Mouse (Mus musculus): ENCODE data around the gene Cmtr1.
"Not testable (repeated sequence)": the region's sequence is repeated elsewhere in the genome, so short reads cannot be mapped to it uniquely, and the experiment has no call there.

The Cmtr1 gene

GRCm38 (mm10) chr17:29706981-29707545 lies 46.7 kb downstream of the Cmtr1 start:
- DNase-seq = no peak

- no peak for DNase-seq
These were observed 48.4 kb downstream of the Cmtr1 start for GRCm38 (mm10) chr17:29708783-29709182.

- no peak for DNase-seq
These were observed 50.2 kb downstream of the Cmtr1 start for GRCm38 (mm10) chr17:29710562-29711044.

DNA sequence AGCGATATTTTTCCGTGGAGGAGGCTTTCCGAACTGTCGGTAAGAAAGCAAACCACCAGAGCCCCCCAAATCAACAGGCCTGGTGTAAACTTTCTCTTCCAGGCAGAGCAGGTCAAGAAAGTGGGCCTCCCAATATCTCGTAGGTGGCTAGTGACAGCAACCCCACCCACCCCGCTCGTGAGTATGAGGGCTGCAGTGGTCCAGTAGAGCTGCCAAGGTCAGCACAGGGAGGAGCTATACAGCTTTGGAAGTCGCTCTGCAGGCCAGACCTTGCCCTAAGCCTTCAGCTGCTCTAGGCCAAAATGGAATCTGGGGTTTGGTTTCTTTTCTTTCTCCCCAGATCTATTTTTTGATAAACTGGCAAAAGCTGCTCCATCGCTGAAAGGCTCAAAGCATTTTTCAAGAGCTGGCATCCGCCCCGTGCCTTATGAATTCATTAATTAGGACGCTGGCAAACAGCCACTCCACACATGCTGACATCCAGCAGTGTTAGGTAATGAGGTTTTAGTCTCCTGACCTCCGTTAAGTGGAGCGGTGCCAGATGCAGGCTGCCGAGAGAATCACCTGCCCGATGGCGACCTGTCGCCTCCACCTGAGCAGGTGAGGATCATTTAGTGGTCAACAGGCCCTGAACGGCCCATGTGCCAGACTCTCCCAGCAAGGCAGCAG lies 50.8 kb downstream of the Cmtr1 start:
- no peak for DNase-seq

- DNase-seq = no peak
These were observed 51.5 kb downstream of the Cmtr1 start for GRCm38 (mm10) chr17:29711745-29712431.

DNA sequence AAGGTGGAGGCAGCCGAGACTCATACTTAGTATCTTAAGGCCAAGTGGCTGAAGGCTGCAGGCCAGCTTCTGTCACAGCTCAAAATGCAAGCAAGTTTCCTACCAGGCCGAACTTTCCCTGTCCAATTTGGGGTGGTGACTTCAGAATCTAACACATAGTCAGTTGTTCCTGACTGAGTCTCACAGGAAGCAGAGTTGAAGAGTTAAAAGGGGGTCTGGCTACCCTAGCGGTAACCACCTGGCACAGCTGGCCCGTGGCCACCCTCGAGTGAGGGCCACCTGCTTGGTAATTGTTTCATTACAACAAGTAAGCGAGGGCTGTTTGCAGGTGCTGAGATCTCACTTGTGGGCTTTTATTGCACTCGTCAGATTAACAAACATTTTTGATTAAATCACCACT lies 52.2 kb downstream of the Cmtr1 start:
- no peak for DNase-seq

DNA sequence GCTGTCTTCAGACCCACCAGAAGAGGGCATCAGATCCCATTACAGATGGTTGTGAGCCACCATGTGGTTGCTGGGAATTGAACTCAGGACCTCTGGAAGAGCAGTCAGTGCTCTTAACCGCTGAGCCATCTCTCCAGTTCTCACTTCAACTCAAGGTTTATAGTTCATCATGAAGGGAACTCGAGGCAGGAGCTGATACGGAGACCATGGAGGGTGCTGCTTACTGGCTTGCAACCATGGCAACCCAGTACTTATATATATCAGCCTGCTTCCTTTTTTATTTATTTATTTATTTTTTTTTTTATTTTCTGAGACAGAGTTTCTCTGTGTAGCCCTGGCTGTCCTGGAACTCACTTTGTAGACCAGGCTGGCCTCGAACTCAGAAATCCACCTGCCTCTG lies 53.3 kb downstream of the Cmtr1 start:
- not testable (repeated sequence) for DNase-seq

GRCm38 (mm10) chr17:29716732-29717445 lies 56.5 kb downstream of the Cmtr1 start, which contains the start of gene Ccdc167:
Gene Ccdc167, minus strand, starts transcription at chr17:29717044.
- DNase-seq = peak; percentile 96 to 97

DNA sequence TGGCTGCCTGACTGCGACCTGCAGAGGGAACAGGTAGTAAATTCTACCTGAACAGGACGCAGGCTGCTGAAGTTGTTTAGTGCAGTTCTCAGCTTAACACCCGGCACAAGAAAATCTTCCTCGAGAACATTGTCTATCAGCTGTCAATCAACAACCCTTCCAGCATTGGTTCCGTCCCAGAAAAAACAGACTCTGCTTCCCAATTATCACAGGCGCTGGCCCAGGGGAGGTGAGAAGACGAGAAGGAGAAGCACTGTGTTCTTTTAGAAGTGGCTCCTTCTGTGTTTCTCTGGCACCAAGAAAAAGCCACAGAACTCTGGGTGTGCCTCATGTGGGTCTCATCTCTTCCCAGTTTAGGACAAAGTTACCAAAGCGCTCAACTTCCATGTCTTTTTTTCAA lies 58.3 kb downstream of the Cmtr1 start:
- no peak for DNase-seq

GRCm38 (mm10) chr17:29719628-29720575 lies 59.5 kb downstream of the Cmtr1 start:
- no peak for DNase-seq

DNA sequence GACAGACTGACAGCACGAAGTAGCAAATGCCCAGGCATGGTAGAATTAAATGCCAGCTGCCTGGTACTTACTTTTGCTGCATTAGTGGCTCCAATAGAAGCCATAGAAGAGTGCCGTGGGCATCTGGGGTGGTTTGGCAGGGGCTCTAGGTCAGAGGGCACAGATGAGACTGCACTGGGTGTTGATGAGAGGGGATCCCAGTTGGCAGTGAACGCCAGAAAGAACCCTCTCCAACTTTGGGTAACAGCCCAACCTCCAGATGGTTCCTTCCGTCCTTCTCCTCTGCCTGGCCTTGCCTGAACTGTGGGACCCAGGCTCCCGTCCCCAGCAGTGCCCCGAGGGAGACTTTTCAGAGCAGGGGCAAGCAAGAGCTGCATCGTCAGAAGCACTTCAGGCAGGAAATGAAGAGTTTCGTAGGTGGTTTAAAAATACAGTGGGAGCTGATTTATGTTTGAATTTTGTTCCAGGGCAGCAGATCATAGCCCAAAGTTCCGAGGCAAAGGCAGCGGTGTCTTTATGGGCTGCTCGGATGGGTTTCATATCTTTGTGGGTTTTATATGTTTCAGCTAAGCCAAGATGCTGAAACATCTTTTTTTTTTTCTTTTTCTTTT lies 60.5 kb downstream of the Cmtr1 start:
- DNase-seq = no peak

- no peak for DNase-seq
These were observed 64.2 kb downstream of the Cmtr1 start for GRCm38 (mm10) chr17:29724610-29725009.

GRCm38 (mm10) chr17:29725027-29725620 lies 64.7 kb downstream of the Cmtr1 start:
- no peak for DNase-seq

GRCm38 (mm10) chr17:29728082-29728481 lies 67.7 kb downstream of the Cmtr1 start:
- DNase-seq = no peak

DNA sequence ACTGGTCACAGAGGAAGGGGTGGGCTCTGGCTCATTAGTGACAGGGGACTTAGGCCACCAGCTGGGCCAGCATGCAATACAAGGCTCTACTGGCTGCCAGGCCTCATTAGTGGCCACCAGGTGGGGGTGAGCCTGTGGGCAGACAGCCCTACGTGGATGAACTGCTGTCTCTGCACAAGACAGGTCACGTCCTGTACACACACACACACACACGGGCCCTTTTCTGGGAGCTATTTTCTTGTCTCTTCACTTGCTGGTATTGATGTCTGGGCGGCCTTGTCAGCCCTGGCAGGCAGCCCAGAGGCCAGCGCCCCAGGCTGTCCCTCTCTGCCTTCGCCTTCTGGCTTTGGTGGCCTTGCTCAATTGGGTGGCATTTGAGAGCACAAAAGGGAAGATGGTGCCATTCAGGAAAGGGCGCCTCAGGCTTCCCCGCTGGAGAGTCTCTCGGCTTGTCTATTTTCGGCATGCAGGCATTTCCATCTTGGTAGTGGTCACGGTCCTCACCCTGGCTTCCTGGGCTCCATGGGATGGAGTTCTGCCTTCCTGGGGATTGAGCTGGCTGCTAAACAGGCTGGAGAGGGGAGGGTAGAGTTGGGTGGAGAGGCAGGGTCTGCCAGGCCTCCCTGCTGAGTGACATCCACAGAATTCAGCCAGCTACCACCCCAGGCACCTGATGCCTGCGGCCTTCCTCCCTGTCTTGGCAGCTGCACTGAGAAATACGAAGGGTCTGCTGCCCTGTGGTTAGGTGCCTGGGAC lies 70.3 kb downstream of the Cmtr1 start:
- peak in 1 of 2 experiments; percentile 60 for DNase-seq

- no peak for DNase-seq
These were observed 71.0 kb downstream of the Cmtr1 start for GRCm38 (mm10) chr17:29731266-29731952.

GRCm38 (mm10) chr17:29731953-29732325 lies 71.5 kb downstream of the Cmtr1 start:
- DNase-seq = no peak

GRCm38 (mm10) chr17:29732522-29732921 lies 72.1 kb downstream of the Cmtr1 start:
- no peak for DNase-seq

GRCm38 (mm10) chr17:29736448-29737014 lies 76.1 kb downstream of the Cmtr1 start:
- DNase-seq = no peak

Data from lung, postnatal 4 days (tissue).